Mouse (Mus musculus): ENCODE data around the gene Fam189a1.
A peak's percentile ranks its signal among the peaks of the same experiment; 100 is the strongest.

Fam189a1 gene

GRCm38 (mm10) chr7:64792031-64792430 is 364.3 kb downstream of the Fam189a1 start:
- DNase-seq, result no peak

DNA sequence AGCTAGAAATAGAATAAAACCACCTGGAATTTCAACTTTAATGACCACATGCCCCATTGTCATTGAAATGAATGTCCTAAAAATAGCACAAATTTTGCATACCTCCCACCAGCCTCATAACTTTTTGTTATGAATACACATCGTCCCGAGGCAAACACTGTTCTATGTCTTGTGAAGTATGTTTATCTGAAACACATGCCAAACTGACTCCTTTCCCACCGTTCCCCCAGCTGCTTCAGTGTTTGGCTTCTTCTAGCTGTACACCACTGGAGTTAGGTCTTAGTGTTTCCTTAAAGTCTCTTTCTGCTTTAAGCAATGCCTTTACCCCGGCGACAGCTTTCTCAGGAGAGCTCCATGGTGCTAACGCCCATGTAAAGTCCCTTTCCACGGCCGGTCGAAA is 365.2 kb downstream of the Fam189a1 start:
- no peak for DNase-seq

DNA sequence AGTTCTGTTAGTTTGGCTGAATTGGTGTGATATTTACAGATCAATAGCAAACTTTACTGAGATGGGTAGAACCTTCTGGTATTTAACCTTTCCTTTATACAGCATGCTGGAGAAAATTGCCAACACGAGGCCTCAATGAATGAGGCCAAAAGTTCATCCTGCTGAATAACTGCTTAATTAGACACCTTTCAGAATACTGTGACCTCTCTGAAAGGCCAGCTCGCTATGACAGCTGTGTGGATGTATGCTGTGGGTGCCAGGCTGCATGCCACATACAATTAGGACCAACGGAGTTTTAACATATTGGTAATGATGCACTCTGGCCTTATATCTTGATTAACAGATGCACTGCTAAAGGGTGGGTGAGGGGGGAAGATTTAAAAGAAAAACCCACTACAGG is 371.3 kb downstream of the Fam189a1 start:
- DNase-seq, result no peak

GRCm38 (mm10) chr7:64779501-64779900 is 376.9 kb downstream of the Fam189a1 start:
- DNase-seq, result no peak

GRCm38 (mm10) chr7:64776708-64777489 is 379.5 kb downstream of the Fam189a1 start:
- DNase-seq, result no peak

DNA sequence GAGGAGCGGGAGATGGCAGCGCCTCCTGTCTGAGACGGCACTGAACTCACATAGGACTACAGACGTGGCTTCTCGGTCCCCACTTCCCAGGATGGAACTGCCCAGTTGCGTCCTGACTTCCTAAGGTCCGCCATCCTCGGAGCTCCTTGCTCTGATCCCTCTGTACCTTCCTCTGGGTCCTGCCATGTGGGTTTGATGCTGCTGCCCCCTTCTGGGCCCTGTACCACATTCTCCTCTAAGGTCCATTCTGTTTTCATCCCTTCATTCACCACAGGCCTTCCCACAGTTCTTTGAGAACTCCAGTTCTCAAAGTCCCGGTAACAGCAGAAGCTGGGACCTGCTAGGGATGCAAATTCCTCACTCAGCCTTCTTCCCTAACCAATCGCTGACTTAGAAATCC is 382.9 kb downstream of the Fam189a1 start:
- no peak for DNase-seq

DNA sequence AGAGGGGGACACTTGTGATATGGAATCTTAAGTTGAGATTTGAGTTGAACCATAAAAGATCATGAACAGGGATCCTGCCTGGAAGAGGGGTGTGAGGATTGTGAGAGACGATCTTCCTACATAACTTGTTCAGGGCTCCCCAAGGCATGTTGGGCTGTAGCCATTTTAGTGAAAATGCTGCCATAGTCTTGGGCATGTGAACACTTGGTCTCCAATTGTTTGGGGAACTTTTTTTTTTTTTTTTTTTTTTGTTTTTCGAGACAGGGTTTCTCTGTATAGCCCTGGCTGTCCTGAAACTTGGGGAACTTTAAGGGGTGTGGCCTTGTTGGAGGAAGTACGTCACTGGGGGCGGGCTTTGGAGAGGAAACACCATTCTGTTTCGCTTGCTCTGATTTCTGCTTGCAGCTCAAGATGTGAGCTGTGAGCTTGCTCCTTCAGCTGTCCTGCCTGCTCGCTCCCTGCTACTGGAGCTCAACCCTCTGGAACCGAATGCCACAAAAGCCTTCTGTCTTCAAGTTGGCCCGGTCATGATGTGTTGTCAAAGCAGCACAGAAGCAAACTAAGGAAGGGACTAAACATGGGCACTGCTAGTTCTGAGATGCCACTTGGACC is 385.5 kb downstream of the Fam189a1 start:
- DNase-seq, result no peak

DNA sequence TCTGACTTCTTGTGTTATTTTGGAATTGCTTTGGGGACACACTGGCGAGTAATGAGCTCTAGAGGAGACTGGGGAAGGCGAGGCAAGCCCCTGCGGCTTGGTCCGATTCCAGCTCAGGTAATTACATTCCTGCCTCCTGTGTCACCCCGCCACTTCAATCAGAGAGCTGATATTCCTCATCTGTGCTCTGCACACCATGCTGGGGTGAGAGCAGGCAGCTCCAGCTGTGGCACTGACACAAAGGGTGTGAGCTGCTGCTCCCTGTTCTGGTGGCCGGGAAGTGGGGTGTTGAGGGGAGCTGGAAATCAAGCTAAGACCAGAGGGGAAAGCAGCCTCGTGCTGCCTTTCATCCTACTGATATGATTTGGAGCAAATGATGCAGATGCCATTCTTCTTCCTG is 386.6 kb downstream of the Fam189a1 start:
- DNase-seq, result no peak

DNA sequence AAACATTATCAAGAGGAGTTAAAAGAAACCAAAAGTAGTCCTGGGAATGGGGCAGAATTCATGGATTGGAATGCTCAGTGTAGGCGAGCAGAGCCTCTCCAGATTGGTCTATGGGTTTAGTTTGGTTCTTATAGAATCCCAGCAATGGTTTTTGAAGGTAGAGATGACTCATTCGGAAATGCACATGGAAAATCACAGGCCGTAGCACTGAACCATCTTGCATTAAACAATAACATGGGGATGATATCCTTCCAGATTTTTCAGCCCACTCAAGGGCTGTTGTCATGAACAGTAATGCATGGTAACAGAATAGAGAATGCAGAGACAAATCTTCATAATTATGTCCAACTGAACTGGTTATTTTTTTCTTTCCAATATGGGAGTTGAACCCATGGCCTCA is 390.8 kb downstream of the Fam189a1 start:
- no peak for DNase-seq

GRCm38 (mm10) chr7:64755141-64755540 is 401.2 kb downstream of the Fam189a1 start:
- DNase-seq, result no peak

DNA sequence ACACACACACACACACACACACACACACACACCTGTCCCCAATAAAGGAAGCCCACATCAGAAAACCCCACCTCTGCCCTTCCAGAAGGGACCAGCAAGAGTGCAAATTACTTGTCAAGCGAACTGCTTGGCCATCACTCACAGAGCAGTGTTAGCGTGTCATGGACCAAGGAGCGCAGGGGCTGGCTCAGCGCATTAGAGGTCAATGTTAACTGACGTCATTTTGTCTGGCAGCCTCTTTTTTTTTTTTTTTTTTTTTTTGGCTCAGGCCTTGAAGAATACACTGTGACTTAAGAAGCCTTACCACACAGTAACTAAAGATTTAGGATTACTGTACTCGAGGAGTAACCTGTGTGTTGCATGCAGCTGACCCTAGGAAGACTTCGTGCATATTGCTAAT is 402.2 kb downstream of the Fam189a1 start:
- DNase-seq, result no peak

DNA sequence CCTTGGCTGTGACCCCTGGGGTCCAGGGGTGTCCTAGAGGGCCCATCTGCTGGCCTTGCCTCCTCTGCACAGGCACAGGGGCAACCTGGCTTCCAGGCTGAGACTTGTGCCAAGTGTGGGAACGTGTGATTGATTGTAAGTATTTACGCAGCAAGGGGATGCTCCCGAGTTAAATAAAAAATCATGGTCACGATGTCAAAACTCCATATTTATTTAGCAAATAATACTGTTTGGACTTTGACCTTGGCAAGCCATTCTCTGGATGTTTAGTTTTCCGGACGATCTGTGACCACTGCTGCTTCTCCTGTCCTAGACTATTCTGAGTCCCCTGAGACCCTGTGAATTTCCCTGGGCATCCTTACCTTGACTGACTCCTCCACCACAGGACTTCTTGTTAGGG is 402.7 kb downstream of the Fam189a1 start:
- DNase-seq, result no peak

DNA sequence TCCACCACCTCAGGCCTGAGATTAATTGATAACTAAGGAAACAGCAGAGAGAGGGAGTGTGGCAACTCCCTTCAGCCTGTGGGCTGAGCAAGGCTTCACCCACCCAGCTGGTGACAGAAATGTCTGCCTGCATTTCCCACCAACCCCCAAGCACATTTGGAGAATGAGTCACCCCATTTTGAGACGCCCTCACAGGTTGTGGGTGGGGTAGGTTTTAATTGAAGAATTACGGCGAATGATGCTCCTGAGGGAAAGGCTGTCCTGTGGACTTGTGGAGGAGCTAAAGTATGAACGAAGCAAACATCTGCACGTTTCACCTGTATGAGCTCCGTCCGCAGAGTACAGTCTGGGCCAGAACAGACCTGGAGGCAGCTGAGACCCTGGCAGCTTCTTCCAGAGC is 404.2 kb downstream of the Fam189a1 start:
- no peak for DNase-seq

- peak; percentile 72 for DNase-seq
These were observed 404.9 kb downstream of the Fam189a1 start for GRCm38 (mm10) chr7:64751465-64751864.

DNA sequence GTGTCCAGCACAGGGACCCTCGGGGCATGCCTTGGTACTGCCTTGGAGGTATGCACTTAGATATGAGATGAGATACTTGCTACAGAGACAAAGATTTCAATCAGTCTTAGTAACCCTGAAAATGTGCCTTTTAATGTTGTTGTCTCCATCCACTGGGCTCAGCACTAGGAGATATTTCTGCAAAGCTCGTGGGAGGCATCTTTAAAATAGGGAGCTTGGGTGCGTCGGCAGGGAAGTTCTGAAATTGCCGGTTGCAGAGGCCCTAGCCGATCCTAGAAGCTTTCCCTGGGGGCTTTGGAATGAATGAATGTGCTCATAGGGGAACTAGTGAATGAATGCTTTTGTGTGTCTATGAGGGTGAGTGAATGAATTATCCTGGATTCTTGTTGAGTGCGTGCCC is 412.8 kb downstream of the Fam189a1 start:
- no peak for DNase-seq

- peak; percentile 98 for DNase-seq
These were observed 414.8 kb downstream of the Fam189a1 start for GRCm38 (mm10) chr7:64741333-64742307.

DNA sequence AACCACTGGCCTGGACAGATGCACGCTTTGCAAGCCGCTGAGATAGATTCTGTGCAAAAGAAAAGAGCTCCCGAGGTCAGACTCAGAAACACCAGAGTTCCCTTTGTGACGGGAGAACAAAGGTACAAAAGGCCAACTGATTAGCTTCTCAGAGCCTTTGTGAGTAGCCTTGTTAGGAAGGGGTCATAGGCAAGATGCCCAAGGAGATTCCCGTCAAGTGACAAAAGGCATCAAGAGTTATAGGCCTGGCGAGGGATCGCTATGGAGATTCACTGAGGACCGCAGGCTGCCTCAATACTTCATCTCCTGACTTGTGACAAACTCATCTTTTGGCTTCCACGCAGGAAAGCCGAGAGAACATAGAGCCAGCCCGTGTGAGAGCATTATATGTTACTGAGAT is 417.2 kb downstream of the Fam189a1 start:
- DNase-seq, result no peak

GRCm38 (mm10) chr7:64729785-64730184 is 426.6 kb downstream of the Fam189a1 start:
- peak; percentile 82 for DNase-seq

DNA sequence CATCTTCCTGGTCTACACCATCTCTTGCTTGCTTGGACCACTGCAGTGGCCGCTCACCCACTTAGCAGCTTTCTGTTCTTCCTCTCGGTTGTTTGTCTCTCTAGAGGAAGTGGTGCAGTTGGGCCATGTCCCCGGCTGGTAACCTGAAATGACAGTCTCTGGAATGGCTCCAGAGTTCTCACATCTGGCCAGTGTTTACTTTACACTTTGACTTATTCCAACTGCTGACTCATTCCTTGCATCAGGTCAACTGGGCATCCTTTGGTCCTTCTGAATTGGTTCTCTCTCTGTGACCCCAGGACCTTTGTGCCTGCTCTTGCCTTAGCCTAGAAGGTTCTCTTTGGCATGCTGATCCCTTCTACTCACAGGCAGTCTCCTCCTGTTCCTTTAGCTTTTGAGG is 427.6 kb downstream of the Fam189a1 start:
- no peak for DNase-seq

GRCm38 (mm10) chr7:64728181-64728591 is 428.2 kb downstream of the Fam189a1 start:
- DNase-seq, result peak; percentile 53

DNA sequence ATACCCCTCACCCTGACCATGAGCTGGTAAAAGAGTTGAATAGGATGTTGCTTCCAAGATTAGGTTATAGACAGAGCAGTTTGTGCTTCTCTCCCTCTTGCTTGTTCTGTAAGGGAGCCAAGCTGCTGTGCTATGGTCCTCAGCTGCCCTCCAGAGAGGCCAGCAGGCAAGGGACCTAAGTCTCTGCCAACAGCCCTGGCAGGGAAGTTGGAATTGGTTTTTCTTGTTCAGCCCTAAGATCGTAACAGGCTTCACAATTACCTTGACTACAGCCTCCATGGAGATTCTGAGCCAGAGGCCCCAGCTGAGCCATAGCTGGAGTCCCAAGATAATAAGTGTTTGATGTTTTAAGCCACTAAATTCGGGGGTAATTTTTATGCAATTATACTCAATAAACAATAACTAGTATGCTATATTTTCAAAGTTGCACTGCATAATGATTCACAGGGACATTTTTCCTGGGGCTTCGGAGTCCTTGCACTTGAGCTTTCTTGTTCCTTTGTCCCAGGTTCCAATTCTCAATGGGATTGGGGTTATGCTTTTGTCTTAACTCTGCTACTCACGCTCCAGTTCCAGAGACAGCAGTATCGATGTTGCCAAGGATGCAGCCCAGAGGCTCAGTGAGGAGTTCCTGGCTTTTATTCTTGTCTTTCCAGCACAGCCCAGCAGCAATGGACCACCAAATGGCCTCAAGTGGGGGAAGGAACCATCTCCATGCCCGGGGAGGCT is 430.2 kb downstream of the Fam189a1 start:
- peak; percentile 45 for DNase-seq

DNA sequence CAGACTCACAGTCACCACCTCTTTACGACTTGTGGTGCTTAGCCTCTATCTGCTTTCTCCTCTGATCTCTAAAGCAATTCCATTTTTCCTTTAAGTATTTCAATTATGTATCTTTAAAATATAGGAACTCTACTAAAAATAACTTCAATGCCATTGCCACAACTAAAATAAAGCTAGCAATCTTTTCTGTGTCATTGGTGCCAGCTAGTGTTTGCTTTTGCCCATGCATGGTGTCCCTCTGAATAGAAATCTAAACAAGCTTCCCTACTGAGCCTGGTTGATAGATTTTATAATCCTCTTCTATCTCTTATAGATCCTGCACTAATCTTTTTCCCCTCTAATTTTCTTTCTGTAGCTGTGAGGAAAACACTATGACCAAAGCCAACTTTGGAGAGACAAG is 432.0 kb downstream of the Fam189a1 start:
- DNase-seq, result no peak

GRCm38 (mm10) chr7:64723313-64723712 is 433.1 kb downstream of the Fam189a1 start:
- no peak for DNase-seq

Data from right cerebral cortex, postnatal 4 days (tissue).